Mouse (Mus musculus): ENCODE measurements around the gene Chd3. TPM values are rescaled to one million over a fixed set of nuclear protein-coding genes. Genes with fewer than 3 reads are reported as not detected.

The Chd3 gene
- polyA plus RNA-seq, 2 experiments, result 2.4 to 13.7 TPM

- WGBS (ENCODE audit: insufficient replicate concordance), result 82% methylated on average over 12 of the region's 12 CpGs
- no peak for TF ChIP-seq CTCF (IDR thresholded peaks at IDR 0.05; ENCODE audit: low read depth)
- no peak for TF ChIP-seq EP300 (IDR thresholded peaks at IDR 0.05; ENCODE audit: low read depth)
- Histone ChIP-seq H3K27me3 (ENCODE audit: control insufficient read depth, insufficient read depth, low read length) (no peaks in the 10 kb centered on the region), H3K27ac (no peak overlapping the region), H3K4me2 (ENCODE audit: low read depth) (no peak overlapping the region), H3K4me1 (replicated peaks; ENCODE audit: control insufficient read depth in 2 of 2, insufficient read depth in 2 of 2, low read length in 1 of 2) (peaks cover under 1 to 3% of the 10 kb centered on the region in 2 experiments), H3K9ac (replicated peaks) (no peak overlapping the region), H3K4me3 (ENCODE audit: insufficient read depth in 1 of 2, low read depth in 2 of 2, low read length in 2 of 2) (no peak overlapping the region), H3K9me3 (ENCODE audit: control insufficient read depth, low read length) (no peaks in the 10 kb centered on the region), H3K36me3 (replicated peaks; ENCODE audit: control insufficient read depth, insufficient read depth, low read depth) (peaks cover 14% of the 10 kb centered on the region)
- DNase-seq (ENCODE audit: low read depth in 3 of 3, low spot score in 3 of 3) (no peak), ATAC-seq (ENCODE audit: insufficient read depth) (no peak)
These were observed 32.8 kb upstream of the Chd3 start for GRCm38 (mm10) chr11:69401987-69402386.

GRCm38 (mm10) chr11:69401210-69401637, 32.0 kb upstream of the Chd3 start:
- no peak overlapping the region for H3K4me2 ChIP-seq (ENCODE audit: low read depth)
- no peak overlapping the region for H3K4me3 ChIP-seq (ENCODE audit: insufficient read depth in 1 of 2, low read depth in 2 of 2, low read length in 2 of 2)
- no peaks in the 10 kb centered on the region for H3K9me3 ChIP-seq (ENCODE audit: control insufficient read depth, low read length)
- no peak overlapping the region for H3K9ac ChIP-seq (replicated peaks)
- H3K27ac ChIP-seq, result no peak overlapping the region
- H3K27me3 ChIP-seq (ENCODE audit: control insufficient read depth, insufficient read depth, low read length), result no peaks in the 10 kb centered on the region
- WGBS (ENCODE audit: insufficient replicate concordance), result 29% methylated on average over 22 of the region's 22 CpGs
- ATAC-seq (ENCODE audit: insufficient read depth) (peak; percentile 70), DNase-seq (ENCODE audit: low read depth in 3 of 3, low spot score in 3 of 3) (peak; percentile 79 to 83 (median 81))
- peaks cover 6 to 10% of the 10 kb centered on the region in 2 experiments for H3K4me1 ChIP-seq (replicated peaks; ENCODE audit: control insufficient read depth in 2 of 2, insufficient read depth in 2 of 2, low read length in 1 of 2)
- H3K36me3 ChIP-seq (replicated peaks; ENCODE audit: control insufficient read depth, insufficient read depth, low read depth), result peaks cover 14% of the 10 kb centered on the region
- no peak for TF ChIP-seq EP300 (IDR thresholded peaks at IDR 0.05; ENCODE audit: low read depth)
- peak; percentile 99 for TF ChIP-seq CTCF (IDR thresholded peaks at IDR 0.05; ENCODE audit: low read depth)

- DNase-seq (ENCODE audit: low read depth in 3 of 3, low spot score in 3 of 3), result no peak
- no peak for TF ChIP-seq EP300 (IDR thresholded peaks at IDR 0.05; ENCODE audit: low read depth)
- no peak for TF ChIP-seq CTCF (IDR thresholded peaks at IDR 0.05; ENCODE audit: low read depth)
- Histone ChIP-seq H3K4me2 (ENCODE audit: low read depth) (no peak overlapping the region), H3K36me3 (replicated peaks; ENCODE audit: control insufficient read depth, insufficient read depth, low read depth) (peaks cover 6% of the 10 kb centered on the region), H3K9ac (replicated peaks) (no peak overlapping the region), H3K4me3 (ENCODE audit: insufficient read depth in 1 of 2, low read depth in 2 of 2, low read length in 2 of 2) (no peak overlapping the region), H3K27me3 (ENCODE audit: control insufficient read depth, insufficient read depth, low read length) (no peaks in the 10 kb centered on the region), H3K4me1 (replicated peaks; ENCODE audit: control insufficient read depth in 2 of 2, insufficient read depth in 2 of 2, low read length in 1 of 2) (peaks cover 6 to 12% of the 10 kb centered on the region in 2 experiments), H3K27ac (no peak overlapping the region), H3K9me3 (ENCODE audit: control insufficient read depth, low read length) (no peaks in the 10 kb centered on the region)
- ATAC-seq (ENCODE audit: insufficient read depth), result no peak
- 83% methylated on average over 25 of the region's 25 CpGs for WGBS (ENCODE audit: insufficient replicate concordance)
These were observed 31.1 kb upstream of the Chd3 start for GRCm38 (mm10) chr11:69400083-69400850.

- Histone ChIP-seq H3K4me2 (ENCODE audit: low read depth) (no peak overlapping the region), H3K4me3 (ENCODE audit: insufficient read depth in 1 of 2, low read depth in 2 of 2, low read length in 2 of 2) (no peak overlapping the region), H3K4me1 (replicated peaks; ENCODE audit: control insufficient read depth in 2 of 2, insufficient read depth in 2 of 2, low read length in 1 of 2) (peaks cover 6 to 12% of the 10 kb centered on the region in 2 experiments), H3K27ac (no peak overlapping the region), H3K9me3 (ENCODE audit: control insufficient read depth, low read length) (no peaks in the 10 kb centered on the region), H3K9ac (replicated peaks) (no peak overlapping the region), H3K36me3 (replicated peaks; ENCODE audit: control insufficient read depth, insufficient read depth, low read depth) (peaks cover 5% of the 10 kb centered on the region), H3K27me3 (ENCODE audit: control insufficient read depth, insufficient read depth, low read length) (no peaks in the 10 kb centered on the region)
- DNase-seq (ENCODE audit: low read depth in 3 of 3, low spot score in 3 of 3) (no peak), ATAC-seq (ENCODE audit: insufficient read depth) (no peak)
- WGBS (ENCODE audit: insufficient replicate concordance), result 76% methylated on average over 66 of the region's 66 CpGs
- TF ChIP-seq CTCF (IDR thresholded peaks at IDR 0.05; ENCODE audit: low read depth) (no peak), EP300 (IDR thresholded peaks at IDR 0.05; ENCODE audit: low read depth) (no peak)
These were observed 30.2 kb upstream of the Chd3 start for GRCm38 (mm10) chr11:69399201-69400082.

Measured in liver, embryonic 14.5 days (tissue).